Mouse (Mus musculus): ENCODE measurements around the gene Limch1. TPM values are rescaled to one million over a fixed set of nuclear protein-coding genes. Genes with fewer than 3 reads are reported as not detected.

Gene Limch1
- total RNA-seq, 4 experiments from 2014 or later: 110 to 123 (median 118) TPM

GRCm38 (mm10) chr5:67099393-67100271 lies 354.0 kb downstream of the Limch1 start:
- DNase-seq (ENCODE audit: low spot score in 2 of 2): no peak

- no peak for DNase-seq (ENCODE audit: low spot score in 2 of 2)
Measured at GRCm38 (mm10) chr5:67100564-67101394, 355.2 kb downstream of the Limch1 start.

GRCm38 (mm10) chr5:67101395-67101760 lies 355.8 kb downstream of the Limch1 start:
- DNase-seq (ENCODE audit: low spot score in 2 of 2): no peak

- DNase-seq (ENCODE audit: low spot score in 2 of 2): no peak
Measured at GRCm38 (mm10) chr5:67101793-67102600, 356.4 kb downstream of the Limch1 start.

GRCm38 (mm10) chr5:67103016-67103415 lies 357.4 kb downstream of the Limch1 start:
- DNase-seq (ENCODE audit: low spot score in 2 of 2): no peak

- DNase-seq (ENCODE audit: low spot score in 2 of 2): no peak
Measured at GRCm38 (mm10) chr5:67106261-67106660, 360.6 kb downstream of the Limch1 start.

Small RNA genes lying within 50 kb of the gene (microRNA-seq; reads per million reads assigned to microRNA genes)
- gene Gm23841: 0 reads per million in 2 experiments

Other genes starting within 250 kb of the Limch1 start
- 10 to 100 TPM; 59.4 to 65.7 (median 61.0) TPM for gene Apbb2, start 127.0 kb upstream of the Limch1 start, total RNA-seq (2022)
- 100 to 1,000 TPM; 868 to 902 (median 877) TPM for gene Uchl1, start 69.7 kb upstream of the Limch1 start, total RNA-seq (2022)